Mouse (Mus musculus) lung, postnatal 10 days (tissue): Measurements from ENCODE around the gene Zbtb22.
"Not testable (repeated sequence)": the region's sequence is repeated elsewhere in the genome, so short reads cannot be mapped to it uniquely, and the experiment has no call there.

Experiments
- DNase-seq: peaks from one replicate; pipeline ENCODE4 v3.0.0; 2021

Gene Zbtb22

GRCm38 (mm10) chr17:33904835-33905234 is 10.9 kb upstream of the Zbtb22 start, which contains the start of gene Platr17:
Gene Platr17 (plus strand): TSS chr17:33905135.
- not testable (repeated sequence) for DNase-seq

GRCm38 (mm10) chr17:33908331-33909076 is 7.2 kb upstream of the Zbtb22 start:
- DNase-seq = peak; percentile 55

GRCm38 (mm10) chr17:33909077-33909868 is 6.4 kb upstream of the Zbtb22 start, which contains the start of gene Daxx:
Gene Daxx (plus strand): TSS chr17:33909414.
- DNase-seq = peak; percentile 99

- DNase-seq = peak; percentile 74
Observed at GRCm38 (mm10) chr17:33909869-33910250, 5.8 kb upstream of the Zbtb22 start.

GRCm38 (mm10) chr17:33910346-33911051 is 5.2 kb upstream of the Zbtb22 start:
- no peak for DNase-seq

- DNase-seq = no peak
Observed at GRCm38 (mm10) chr17:33911052-33911812, 4.5 kb upstream of the Zbtb22 start.

GRCm38 (mm10) chr17:33911813-33912414 is 3.8 kb upstream of the Zbtb22 start:
- DNase-seq = no peak

- no peak for DNase-seq
Observed at GRCm38 (mm10) chr17:33913264-33913663, 2.4 kb upstream of the Zbtb22 start.

GRCm38 (mm10) chr17:33913905-33914304 is 1.8 kb upstream of the Zbtb22 start:
- DNase-seq = no peak

- DNase-seq = no peak
Observed at GRCm38 (mm10) chr17:33914969-33915391, 724 bp upstream of the Zbtb22 start.

- no peak for DNase-seq
Observed at GRCm38 (mm10) chr17:33916294-33916693, 590 bp downstream of the Zbtb22 start.

GRCm38 (mm10) chr17:33916847-33917655 is 1.3 kb downstream of the Zbtb22 start:
- no peak for DNase-seq

- no peak for DNase-seq
Observed at GRCm38 (mm10) chr17:33917656-33918292, 2.1 kb downstream of the Zbtb22 start.

- no peak for DNase-seq
Observed at GRCm38 (mm10) chr17:33918293-33919203, 2.8 kb downstream of the Zbtb22 start.

- DNase-seq = peak; percentile 93
Observed at GRCm38 (mm10) chr17:33919351-33920281, 3.9 kb downstream of the Zbtb22 start.

- peak; percentile 91 for DNase-seq
Observed at GRCm38 (mm10) chr17:33920282-33921097, 4.8 kb downstream of the Zbtb22 start.

GRCm38 (mm10) chr17:33921361-33921760 is 5.7 kb downstream of the Zbtb22 start:
- DNase-seq = no peak
